9 mouse cellular contexts compared by ENCODE assay signal in genomic region chr16:55863149-55863815, GRCm38 (mm10). TPM values are rescaled to one million over a fixed set of nuclear protein-coding genes. Genes with fewer than 3 reads are reported as not detected.
DNase-seq lines count a peak whose midpoint lies in the region; ATAC-seq and TF ChIP-seq lines count a peak whose summit lies in the region.
"Had no signal": no experiment of that assay in that cellular context is flagged by ENCODE, and none has a peak within 500 bp of the region (broad histone marks: within the 10 kb centered on the region; RNA-seq: fewer than 3 reads in every experiment).

No protein-coding gene starts in this region.

- intact Hi-C loops in heart, adult 2 months (cut with DNase I), result no loop called here

- peak overlapping the region; percentile 33; the same call in 1 of the 2 replicates for H3K4me3 ChIP-seq in heart, adult 2 months
- H3K4me3 ChIP-seq in kidney, postnatal 0 days (replicated peaks; ENCODE audit: low read depth, low read length), result no peak overlapping the region
- no peak overlapping the region for H3K4me3 ChIP-seq in liver, embryonic 13.5 days (replicated peaks)
- no peak overlapping the region for H3K4me3 ChIP-seq in neural tube, embryonic 11.5 days (ENCODE audit: low read depth, low read length)
- no peak overlapping the region for H3K4me3 ChIP-seq in stomach, postnatal 0 days (ENCODE audit: low read depth, low read length)
- H3K4me3 ChIP-seq: embryonic facial prominence, embryonic 12.5 days had no signal

- no peak overlapping the region; the same call in 1 of the 2 replicates for H3K4me2 ChIP-seq in kidney, postnatal 0 days (ENCODE audit: low read length)
- H3K4me2 ChIP-seq in liver, embryonic 13.5 days, result no peak overlapping the region
- no peak overlapping the region for H3K4me2 ChIP-seq in neural tube, embryonic 11.5 days (ENCODE audit: low read depth)
- H3K4me2 ChIP-seq in stomach, postnatal 0 days (replicated peaks; ENCODE audit: low read depth), result no peak overlapping the region
- H3K4me2 ChIP-seq: embryonic facial prominence, embryonic 12.5 days had no signal

- no peak overlapping the region for H3K27ac ChIP-seq in heart, adult 2 months
- H3K27ac ChIP-seq in kidney, postnatal 0 days, result no peak overlapping the region
- H3K27ac ChIP-seq in liver, embryonic 13.5 days, result no peak overlapping the region
- H3K27ac ChIP-seq in neural tube, embryonic 11.5 days (ENCODE audit: low read depth, low read length), result no peak overlapping the region
- no peak overlapping the region for H3K27ac ChIP-seq in stomach, postnatal 0 days (replicated peaks)
- H3K27ac ChIP-seq: embryonic facial prominence, embryonic 12.5 days had no signal

- peak; percentile 90 for DNase-seq in 416B (ENCODE audit: low read depth)
- peak; percentile 66 for DNase-seq in adrenal gland, adult 2 months
- DNase-seq in embryo, embryonic 10.5 days (ENCODE audit: low spot score), result peak; percentile 88
- DNase-seq in heart, adult 2 months, result peak; percentile 62 to 71
- peak; percentile 91 for DNase-seq in kidney, postnatal 0 days (ENCODE audit: low spot score)
- DNase-seq in liver, embryonic 13.5 days, result peak; percentile 40
- peak; percentile 67 for DNase-seq in neural tube, embryonic 11.5 days (ENCODE audit: low spot score)
- peak; percentile 60 for DNase-seq in stomach, postnatal 0 days (ENCODE audit: low spot score)

- H3K79me2 ChIP-seq in heart, adult 2 months (replicated peaks; ENCODE audit: control insufficient read depth, insufficient read depth, low read length), result no peaks in the 10 kb centered on the region

- H3K4me1 ChIP-seq in heart, adult 2 months (ENCODE audit: control insufficient read depth, insufficient read depth, low read length), result peaks cover 1% of the 10 kb centered on the region
- H3K4me1 ChIP-seq in kidney, postnatal 0 days (replicated peaks; ENCODE audit: insufficient read depth, low read length), result no peaks in the 10 kb centered on the region
- H3K4me1 ChIP-seq in liver, embryonic 13.5 days (replicated peaks), result no peaks in the 10 kb centered on the region
- no peaks in the 10 kb centered on the region for H3K4me1 ChIP-seq in neural tube, embryonic 11.5 days (ENCODE audit: control insufficient read depth, insufficient read depth, low read length)
- H3K4me1 ChIP-seq in stomach, postnatal 0 days (replicated peaks; ENCODE audit: control insufficient read depth, insufficient read depth), result no peaks in the 10 kb centered on the region
- H3K4me1 ChIP-seq: embryonic facial prominence, embryonic 12.5 days had no signal

- H3K27me3 ChIP-seq in heart, adult 2 months (ENCODE audit: control insufficient read depth, insufficient read depth, low read length), result no peaks in the 10 kb centered on the region
- H3K27me3 ChIP-seq in kidney, postnatal 0 days (ENCODE audit: insufficient read depth, low read length), result no peaks in the 10 kb centered on the region
- no peaks in the 10 kb centered on the region for H3K27me3 ChIP-seq in liver, embryonic 13.5 days
- no peaks in the 10 kb centered on the region for H3K27me3 ChIP-seq in neural tube, embryonic 11.5 days (ENCODE audit: control insufficient read depth, insufficient read depth, low read length)
- H3K27me3 ChIP-seq in stomach, postnatal 0 days (ENCODE audit: control insufficient read depth, insufficient read depth, low read length), result no peaks in the 10 kb centered on the region
- H3K27me3 ChIP-seq: embryonic facial prominence, embryonic 12.5 days had no signal

- no peaks in the 10 kb centered on the region for H3K36me3 ChIP-seq in heart, adult 2 months (ENCODE audit: control insufficient read depth, insufficient read depth, low read length)
- no peaks in the 10 kb centered on the region; the same call in 1 of the 2 replicates for H3K36me3 ChIP-seq in kidney, postnatal 0 days (ENCODE audit: insufficient read depth, low read length)
- H3K36me3 ChIP-seq in liver, embryonic 13.5 days, result 0 out of 2 replicates have a peak, but pooled peaks cover 6% of the 10 kb centered on the region
- no peaks in the 10 kb centered on the region for H3K36me3 ChIP-seq in neural tube, embryonic 11.5 days (ENCODE audit: control insufficient read depth, insufficient read depth, low read length)
- H3K36me3 ChIP-seq in stomach, postnatal 0 days (ENCODE audit: control insufficient read depth, insufficient read depth, low read length), result no peaks in the 10 kb centered on the region

- no peaks in the 10 kb centered on the region for H3K9me3 ChIP-seq in kidney, postnatal 0 days (replicated peaks; ENCODE audit: low read length)
- H3K9me3 ChIP-seq in liver, embryonic 13.5 days (replicated peaks), result no peaks in the 10 kb centered on the region
- no peaks in the 10 kb centered on the region for H3K9me3 ChIP-seq in neural tube, embryonic 11.5 days (ENCODE audit: control insufficient read depth, low read length)
- H3K9me3 ChIP-seq in stomach, postnatal 0 days (ENCODE audit: control insufficient read depth, low read length), result no peaks in the 10 kb centered on the region
- H3K9me3 ChIP-seq: embryonic facial prominence, embryonic 12.5 days had no signal

- no peak; the same call in 1 of the 2 replicates for TF ChIP-seq CTCF in heart, adult 2 months (IDR thresholded peaks at IDR 0.05)
- TF ChIP-seq CTCF in kidney, postnatal 0 days (IDR thresholded peaks at IDR 0.05; ENCODE audit: low read depth), result peak; percentile 100
- TF ChIP-seq CTCF in stomach, postnatal 0 days (IDR thresholded peaks at IDR 0.05; ENCODE audit: low read depth), result peak; percentile 100

- no peak overlapping the region for H3K9ac ChIP-seq in heart, adult 2 months (ENCODE audit: low read depth, low read length)
- no peak overlapping the region for H3K9ac ChIP-seq in kidney, postnatal 0 days (ENCODE audit: low read depth, low read length)
- H3K9ac ChIP-seq in liver, embryonic 13.5 days, result no peak overlapping the region
- H3K9ac ChIP-seq in neural tube, embryonic 11.5 days (ENCODE audit: low read length), result no peak overlapping the region
- no peak overlapping the region for H3K9ac ChIP-seq in stomach, postnatal 0 days (ENCODE audit: low read length)
- H3K9ac ChIP-seq: embryonic facial prominence, embryonic 12.5 days had no signal

- 14% methylated on average over 7 of the region's 7 CpGs for WGBS in heart, adult 2 months
- 23% methylated on average over 7 of the region's 7 CpGs for WGBS in kidney, postnatal 0 days
- WGBS in liver, embryonic 13.5 days (ENCODE audit: insufficient replicate concordance), result 18% methylated on average over 7 of the region's 7 CpGs
- WGBS in neural tube, embryonic 11.5 days, result 30% methylated on average over 7 of the region's 7 CpGs
- 21% methylated on average over 7 of the region's 7 CpGs for WGBS in stomach, postnatal 0 days

- ATAC-seq in kidney, postnatal 0 days (replicated peaks; ENCODE audit: low FRiP score, low read depth), result no peak
- no peak for ATAC-seq in liver, embryonic 13.5 days (ENCODE audit: low read depth)
- ATAC-seq in neural tube, embryonic 11.5 days (ENCODE audit: insufficient read depth, low FRiP score, low TSS enrichment), result no peak; the same call in 1 of the 2 replicates
- ATAC-seq in stomach, postnatal 0 days (ENCODE audit: low FRiP score, low TSS enrichment), result 0 out of 2 replicates have a peak, but pooled peaks have one; percentile 35

- no peak for TF ChIP-seq POLR2A in heart, adult 2 months (IDR thresholded peaks at IDR 0.05; ENCODE audit: insufficient read depth, low read depth, low read length)

- TF ChIP-seq EP300 in heart, adult 2 months (IDR thresholded peaks at IDR 0.05; ENCODE audit: insufficient read depth, low read depth, low read length), result peak; percentile 72
- TF ChIP-seq EP300 in stomach, postnatal 0 days (optimal IDR thresholded peaks at IDR 0.05), result no peak

RNA-seq across cellular contexts. Expression of gene Nfkbiz, which starts 24.6 kb away (rescaled TPM):
- 1 to 10 TPM; 4.8 to 5.3 TPM for total RNA-seq in adrenal gland, adult 2 months (2021)
- polyA plus RNA-seq in adrenal gland, adult 2 months (2012; rRNA removed), result 6.0 and 7.3 TPM in 2 replicates
- total RNA-seq in heart, adult 2 months (2021), result 1 to 10 TPM; 2.1 to 2.3 TPM
- 2.8 and 3.4 TPM in 2 replicates for polyA plus RNA-seq in heart, adult 2 months (2012; rRNA removed)
- polyA plus RNA-seq in kidney, postnatal 0 days (2015; fragmentation: Nextera tagmentation; extraction: Ambion mirVana), result 4.9 and 5.8 TPM in 2 replicates
- polyA plus RNA-seq in liver, embryonic 13.5 days (2015; fragmentation: Nextera tagmentation; extraction: Ambion mirVana), result 1.8 and 2.5 TPM in 2 replicates
- polyA plus RNA-seq in neural tube, embryonic 11.5 days (2014; fragmentation: Nextera tagmentation; extraction: Ambion mirVana), result 2.0 and 2.2 TPM in 2 replicates
- 9.0 and 9.1 TPM in 2 replicates for polyA plus RNA-seq in stomach, postnatal 0 days (2015; fragmentation: Nextera tagmentation; extraction: Ambion mirVana)

RNA-seq across cellular contexts. Expression of gene Nxpe3, which starts 31.8 kb away (rescaled TPM):
- 1 to 10 TPM in 1 of 2 experiments, under 1 TPM in 1; 0.78 to 2.0 TPM for total RNA-seq in adrenal gland, adult 2 months (2021)
- polyA plus RNA-seq in adrenal gland, adult 2 months (2012; rRNA removed), result 0.37 and 0.40 TPM in 2 replicates
- under 1 TPM; 0.43 to 0.44 TPM for total RNA-seq in heart, adult 2 months (2021)
- polyA plus RNA-seq in heart, adult 2 months (2012; rRNA removed), result 0.51 and 0.82 TPM in 2 replicates
- polyA plus RNA-seq in kidney, postnatal 0 days (2015; fragmentation: Nextera tagmentation; extraction: Ambion mirVana), result 2.0 and 2.2 TPM in 2 replicates
- polyA plus RNA-seq in liver, embryonic 13.5 days (2015; fragmentation: Nextera tagmentation; extraction: Ambion mirVana), result 0.51 and 0.54 TPM in 2 replicates
- 0.77 and 0.89 TPM in 2 replicates for polyA plus RNA-seq in neural tube, embryonic 11.5 days (2014; fragmentation: Nextera tagmentation; extraction: Ambion mirVana)
- polyA plus RNA-seq in stomach, postnatal 0 days (2015; fragmentation: Nextera tagmentation; extraction: Ambion mirVana), result 0.11 and 0.16 TPM in 2 replicates

Comparison
In these comparisons a context has a peak if more than half of its experiments do, and no peak if none do; other contexts are left out.
1. DNase-seq: peak in every context shown above with its lines; median percentile 91 in kidney, postnatal 0 days; 90 in 416B; 88 in embryo, embryonic 10.5 days; 67 in neural tube, embryonic 11.5 days; 66 in heart, adult 2 months; 66 in adrenal gland, adult 2 months; 60 in stomach, postnatal 0 days; 40 in liver, embryonic 13.5 days.